Comparison of ENCODE assay signal across 8 mouse cellular contexts in genomic region chr2:132578059-132578458, GRCm38 (mm10). TPM values are rescaled to one million over a fixed set of nuclear protein-coding genes. Genes with fewer than 3 reads are reported as not detected.
A peak's percentile ranks its signal among the peaks of the same experiment; 100 is the strongest.
DNase-seq lines count a peak whose midpoint lies in the region; ATAC-seq lines count a peak whose summit lies in the region.

No protein-coding gene starts in this region.

- H3K9me3 ChIP-seq in hindbrain, embryonic 13.5 days = no peaks in the 10 kb centered on the region

- ATAC-seq in hindbrain, embryonic 13.5 days (ENCODE audit: low FRiP score) = peak; percentile 99

- peak overlapping the region; percentile 99 for H3K27ac ChIP-seq in hindbrain, embryonic 13.5 days

- DNase-seq in Muller cell, postnatal 12 days (ENCODE audit: inconsistent ontology term) = peak; percentile 97
- peak; percentile 97 for DNase-seq in cerebellum, adult 9-11 months
- DNase-seq in frontal cortex, postnatal 10 days (ENCODE audit: low spot score in 2 of 2) = peak; percentile 97
- peak; percentile 91 to 96 for DNase-seq in layer of hippocampus, postnatal 25 days (ENCODE audit: extremely low spot score in 1 of 2, low spot score in 1 of 2)
- peak; percentile 98 for DNase-seq in lung, postnatal 25 days (ENCODE audit: low spot score)
- DNase-seq in retina, embryonic 14.5 days (ENCODE audit: low spot score) = peak; percentile 95
- DNase-seq in thymus, postnatal 4 days = peak; percentile 99

- H3K27me3 ChIP-seq in hindbrain, embryonic 13.5 days = no peaks in the 10 kb centered on the region

- WGBS in hindbrain, embryonic 13.5 days = 1% methylated on average over 38 of the region's 38 CpGs

- H3K4me3 ChIP-seq in hindbrain, embryonic 13.5 days = peak overlapping the region; percentile 83

- peaks cover 32% of the 10 kb centered on the region for H3K4me1 ChIP-seq in hindbrain, embryonic 13.5 days (replicated peaks)

- H3K9ac ChIP-seq in hindbrain, embryonic 13.5 days = peak overlapping the region; percentile 97

- H3K4me2 ChIP-seq in hindbrain, embryonic 13.5 days = peak overlapping the region; percentile 68

- H3K36me3 ChIP-seq in hindbrain, embryonic 13.5 days = no peaks in the 10 kb centered on the region

RNA-seq across cellular contexts. Expression of gene Gpcpd1, which starts 9.5 kb away (rescaled TPM):
- polyA plus RNA-seq in hindbrain, embryonic 13.5 days (2015; fragmentation: Nextera tagmentation; extraction: Ambion mirVana) = 84.8 and 101 TPM in 2 replicates
- total RNA-seq in layer of hippocampus, postnatal 25 days (2021) = 10 to 100 TPM; 69.6 to 87.4 TPM

Comparison
In these comparisons a context has a peak if more than half of its experiments do, and no peak if none do; other contexts are left out.
1. Peak in every context shown above with its lines: DNase-seq, ATAC-seq, H3K4me3 ChIP-seq and H3K27ac ChIP-seq.